Mouse (Mus musculus) T-helper 2 cell (primary cell): Measurements from ENCODE around the gene Gm20696.

ENCODE experiments used
- in situ Hi-C: fragments of 300-600 bp; cut with MboI, MseI; formaldehyde crosslinking; loops from one replicate; pipeline ENCODE4 v1.15.1; 2025; ENCODE audit warnings: high pct_unique_total_duplicates

Gm20696 gene

GRCm38 (mm10) chr6:99624542-99624941 lies 42.1 kb downstream of the Gm20696 start:
- in situ Hi-C loops = no loop called here

DNA sequence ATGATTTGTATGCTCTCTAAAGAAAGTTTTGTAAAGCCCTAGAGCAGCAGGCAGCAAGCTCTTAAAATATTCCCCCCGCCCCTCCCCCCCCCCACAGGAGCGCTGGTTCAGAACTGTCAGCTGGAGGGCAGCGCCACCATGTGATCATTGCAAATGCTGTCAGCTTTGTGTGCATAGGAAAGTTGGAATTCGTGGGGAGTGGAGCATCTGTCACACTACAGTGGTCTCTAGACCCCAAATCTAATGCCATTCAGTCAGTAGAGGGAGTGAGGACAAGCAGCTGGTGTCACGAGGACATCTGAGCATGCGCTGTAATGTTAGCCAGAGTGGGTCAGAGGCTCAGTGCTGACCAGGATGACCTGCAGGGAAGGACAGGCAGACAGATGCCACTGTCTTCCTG lies 43.0 kb downstream of the Gm20696 start:
- in situ Hi-C loops = no loop called here

DNA sequence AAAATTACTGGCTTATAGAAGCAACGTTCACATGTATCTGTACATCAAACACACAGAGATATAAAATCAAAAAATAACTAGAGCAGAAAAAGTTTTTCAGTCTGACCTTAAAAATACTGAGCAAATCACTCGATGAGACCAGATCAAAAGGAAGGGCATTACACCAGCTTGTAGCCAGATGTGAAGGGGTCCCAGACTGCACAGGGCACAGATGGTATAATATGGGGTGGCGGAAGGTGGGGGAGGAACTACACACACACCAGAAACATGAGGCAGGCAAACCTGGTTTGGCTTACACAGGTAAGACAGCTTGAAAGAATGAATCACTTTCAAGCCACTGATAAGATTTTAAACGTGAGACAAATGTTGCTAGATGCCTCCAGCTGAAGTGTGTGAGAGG lies 45.4 kb downstream of the Gm20696 start:
- in situ Hi-C loops = no loop called here

DNA sequence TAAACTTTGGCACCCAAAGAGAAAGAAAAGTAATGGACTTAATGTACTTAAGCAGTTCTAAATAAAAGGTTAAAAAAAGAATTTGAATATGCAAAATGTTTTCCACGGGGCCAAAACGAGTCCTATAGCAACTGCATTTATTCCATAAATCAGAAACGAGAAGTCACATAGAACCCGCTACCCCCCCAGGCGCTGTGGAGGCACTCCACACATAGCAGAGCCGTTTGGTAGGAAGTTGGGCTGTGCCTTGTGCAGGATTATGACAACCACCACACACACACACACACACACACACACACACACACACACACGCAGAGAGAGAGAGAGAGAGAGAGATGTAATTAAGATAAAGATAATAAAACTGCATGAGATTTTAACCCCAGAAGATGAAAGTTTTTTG lies 46.1 kb downstream of the Gm20696 start:
- in situ Hi-C loops = no loop called here

DNA sequence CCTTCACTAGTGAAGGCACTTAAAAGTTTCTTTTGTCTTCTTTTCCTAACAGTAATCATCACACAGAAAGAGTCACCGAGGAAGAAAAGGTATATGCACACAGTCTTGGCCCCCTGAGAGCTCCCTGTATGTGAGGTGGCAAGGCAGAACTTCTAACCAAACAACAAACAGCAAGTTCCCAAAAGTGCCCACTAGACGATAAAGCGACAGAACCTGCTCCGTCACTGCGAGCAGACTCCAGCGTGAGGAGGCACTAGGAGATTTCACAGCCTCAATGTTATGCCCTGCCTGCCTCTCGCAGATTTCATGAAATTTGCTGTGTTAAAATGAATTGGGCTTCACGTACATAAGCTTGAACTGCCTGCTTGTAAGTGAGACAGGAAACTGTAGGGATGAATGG lies 46.6 kb downstream of the Gm20696 start:
- in situ Hi-C loops = no loop called here

- in situ Hi-C loops = no loop called here
These were observed 47.1 kb downstream of the Gm20696 start for GRCm38 (mm10) chr6:99619466-99619865.

DNA sequence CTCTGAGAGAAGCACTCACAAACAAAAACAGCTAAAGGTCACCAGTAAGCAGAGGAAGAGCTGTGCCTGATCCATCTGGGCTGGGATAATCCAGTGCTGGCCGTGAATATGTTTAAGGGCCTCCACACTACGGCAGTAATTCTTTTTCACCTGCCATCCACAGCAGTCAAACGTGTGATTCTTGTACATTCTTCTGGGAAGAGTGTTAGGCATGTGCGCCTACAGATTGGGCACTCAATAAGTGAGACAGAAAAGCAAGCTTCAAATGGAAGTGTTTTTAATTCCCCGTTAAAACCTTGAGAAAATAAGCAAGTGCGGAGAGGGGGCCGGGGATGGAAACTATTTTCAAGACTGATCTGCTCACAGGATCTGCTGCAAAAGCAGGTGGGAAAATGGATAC lies 48.7 kb downstream of the Gm20696 start:
- in situ Hi-C loops = no loop called here

- in situ Hi-C loops = no loop called here
These were observed 49.2 kb downstream of the Gm20696 start for GRCm38 (mm10) chr6:99617415-99617814.

- in situ Hi-C loops = no loop called here
These were observed 51.3 kb downstream of the Gm20696 start for GRCm38 (mm10) chr6:99615272-99615751.

- in situ Hi-C loops = no loop called here
These were observed 51.9 kb downstream of the Gm20696 start for GRCm38 (mm10) chr6:99614566-99615271.

DNA sequence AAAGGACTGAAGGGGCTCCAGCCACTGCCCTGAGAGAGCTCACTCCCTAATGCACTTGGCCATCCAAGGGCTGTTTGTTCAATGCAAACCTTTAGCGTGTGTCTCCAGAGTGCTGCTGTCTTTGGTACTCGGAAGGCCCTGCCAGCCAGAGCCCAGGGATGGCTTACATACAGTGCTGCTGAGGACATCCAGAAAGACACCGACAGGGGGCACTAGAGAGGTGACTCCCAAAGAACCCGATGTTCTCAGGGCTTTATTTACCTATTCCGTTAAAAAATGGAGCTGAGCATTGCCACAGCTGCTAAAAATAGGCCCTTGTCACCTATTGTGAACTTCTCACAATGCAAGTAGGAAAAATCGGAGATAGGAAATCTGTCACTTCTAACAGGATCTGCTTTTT lies 54.7 kb downstream of the Gm20696 start:
- in situ Hi-C loops = no loop called here

GRCm38 (mm10) chr6:99610454-99611427 lies 55.9 kb downstream of the Gm20696 start:
- in situ Hi-C loops = no loop called here

DNA sequence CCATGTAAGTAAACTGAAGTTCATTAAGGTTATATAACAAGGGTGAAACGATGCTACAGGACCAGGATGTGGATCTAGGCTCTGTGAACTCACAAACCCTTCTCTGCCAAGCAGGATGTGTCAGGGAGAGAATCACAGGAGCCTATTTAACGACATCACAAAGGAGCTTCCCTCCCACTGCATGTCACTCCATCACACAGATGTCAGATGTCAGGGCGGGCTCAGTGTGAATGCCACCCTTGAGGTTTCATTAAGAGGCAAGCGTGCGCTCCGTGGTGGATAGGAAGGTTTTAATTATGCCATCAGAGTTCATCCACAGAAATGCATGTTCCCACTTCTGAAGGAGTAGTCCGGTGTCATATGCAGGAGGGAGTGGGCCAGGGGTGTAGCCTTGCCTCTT lies 60.5 kb downstream of the Gm20696 start:
- in situ Hi-C loops = no loop called here

DNA sequence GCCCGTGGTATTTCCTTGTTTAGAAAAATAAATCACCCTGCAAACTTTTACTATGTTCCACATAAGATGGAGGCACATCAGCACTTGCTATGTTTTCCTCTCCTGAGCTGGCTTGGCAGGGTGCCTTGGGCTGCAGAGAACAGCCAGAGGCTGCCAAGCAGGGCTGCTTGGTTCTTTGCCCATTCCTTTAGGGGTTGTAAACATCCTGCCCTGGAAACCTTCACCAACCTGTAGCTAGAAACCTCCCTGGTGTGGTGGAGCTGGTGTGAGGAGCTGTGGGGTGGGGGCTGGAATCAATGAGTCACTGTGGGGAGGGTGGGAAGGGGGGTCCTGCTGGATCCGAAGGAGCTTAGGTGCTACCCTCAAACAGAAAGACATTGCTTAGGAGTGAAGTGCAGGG lies 61.8 kb downstream of the Gm20696 start:
- in situ Hi-C loops = loop anchor here (5.0 kb wide), 1 partner anchor 1077 kb away; no protein-coding TSS in a partner anchor

- in situ Hi-C loops = loop anchor here (5.0 kb wide), 1 partner anchor 1075 kb away; no protein-coding TSS in a partner anchor
These were observed 64.2 kb downstream of the Gm20696 start for GRCm38 (mm10) chr6:99602434-99602833.

- in situ Hi-C loops = loop anchor here (5.0 kb wide), 1 partner anchor 1074 kb away; no protein-coding TSS in a partner anchor
These were observed 65.7 kb downstream of the Gm20696 start for GRCm38 (mm10) chr6:99600886-99601285.

DNA sequence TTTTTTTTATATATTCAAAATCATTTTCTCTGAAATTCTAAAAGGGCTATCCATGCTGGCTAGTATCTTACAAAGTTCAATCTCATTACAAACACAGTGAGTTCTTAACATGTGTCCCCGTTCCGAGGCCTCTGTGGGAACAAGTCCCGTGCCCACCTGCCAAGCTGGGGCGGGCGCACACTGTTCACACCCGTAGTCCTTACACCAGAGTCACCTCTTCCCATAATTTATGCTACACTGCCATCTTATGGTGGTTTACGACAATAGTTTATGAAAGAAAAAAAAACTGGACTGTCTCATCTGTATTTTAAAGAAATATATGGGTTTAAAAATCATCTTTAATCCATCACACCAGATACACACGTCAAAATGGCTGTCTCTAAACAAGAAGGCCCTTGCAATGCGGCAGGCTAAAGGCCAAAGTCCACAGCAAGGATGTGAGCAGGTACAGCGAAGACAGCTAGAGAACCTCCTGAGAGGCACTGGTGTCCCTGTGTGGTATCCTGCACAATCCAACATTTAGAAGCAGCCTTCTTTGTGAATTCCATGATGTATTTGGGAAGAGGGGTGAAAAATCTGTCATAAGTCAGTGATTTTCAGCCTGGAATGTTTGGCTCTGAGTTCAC lies 66.3 kb downstream of the Gm20696 start:
- in situ Hi-C loops = loop anchor here (5.0 kb wide), 1 partner anchor 1073 kb away; no protein-coding TSS in a partner anchor

GRCm38 (mm10) chr6:99599651-99600050 lies 66.9 kb downstream of the Gm20696 start:
- in situ Hi-C loops = loop anchor here (5.0 to 25.0 kb wide), 2 partner anchors 1072 to 1487 kb away; no protein-coding TSS in a partner anchor

GRCm38 (mm10) chr6:99599229-99599628 lies 67.4 kb downstream of the Gm20696 start:
- in situ Hi-C loops = loop anchor here (25.0 kb wide), 1 partner anchor 1487 kb away; no protein-coding TSS in a partner anchor

DNA sequence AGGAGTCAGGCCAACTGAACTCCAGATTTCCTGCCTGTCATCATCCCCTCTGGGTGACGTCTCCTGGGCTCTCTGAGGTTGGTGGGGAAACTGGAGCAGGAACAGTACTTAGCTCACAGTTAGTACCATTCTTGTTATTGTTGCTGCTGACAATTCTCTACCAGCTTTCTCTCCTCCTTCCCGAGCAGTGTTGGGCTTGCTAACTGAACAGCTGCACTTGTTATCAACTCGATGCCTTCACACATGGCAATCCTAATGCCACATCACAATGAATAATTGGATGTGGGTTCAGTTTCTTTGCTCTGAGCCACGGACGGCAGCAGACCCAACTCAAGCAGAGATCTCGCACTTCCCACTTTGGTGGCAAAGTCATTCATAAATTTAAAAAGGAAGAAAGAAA lies 89.6 kb downstream of the Gm20696 start:
- in situ Hi-C loops = loop anchor here (25.0 kb wide), 1 partner anchor 1465 kb away; no protein-coding TSS in a partner anchor

DNA sequence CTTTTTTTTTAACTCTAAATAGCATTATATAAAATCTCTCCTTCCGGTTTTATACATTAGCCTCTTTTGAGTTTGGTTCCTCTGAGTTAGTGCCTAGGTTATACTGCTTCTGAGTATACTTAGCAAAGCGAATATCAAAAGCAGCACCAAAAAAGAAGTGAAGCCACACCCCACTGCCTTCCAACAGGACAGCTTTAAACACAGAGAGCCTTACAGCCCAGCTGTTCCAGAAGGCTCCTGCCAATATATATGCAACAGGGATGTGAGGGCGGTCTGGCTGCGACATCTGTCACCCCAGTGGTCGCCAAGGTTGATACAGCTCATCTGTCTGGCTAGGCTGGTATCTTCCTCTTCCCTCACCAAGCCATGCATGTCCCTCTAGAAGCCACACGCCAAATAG lies 91.0 kb downstream of the Gm20696 start:
- in situ Hi-C loops = loop anchor here (25.0 kb wide), 1 partner anchor 1463 kb away; no protein-coding TSS in a partner anchor
